Mouse (Mus musculus) neural tube, embryonic 12.5 days (tissue): ENCODE data around the gene Tet2. TPM values are rescaled to one million over a fixed set of nuclear protein-coding genes. Genes with fewer than 3 reads are reported as not detected.

Experiments
- ATAC-seq: fragments of 200-750 bp; cut with Nextera tagmentation; 2 replicates; pipeline ENCODE4 v1.8.0; 2017; ENCODE audit warnings: low read depth, mild to moderate bottlenecking, moderate TSS enrichment, moderate library complexity; ENCODE audit not compliant: low FRiP score
- H3K27ac ChIP-seq: fragments of 300-500 bp; sonication (generic); 2 replicates; pipeline ENCODE4 v1.5.1; 2016
- H3K27me3 ChIP-seq: fragments of 300-500 bp; sonication (generic); replicated peaks from 2 replicates; pipeline ENCODE4 v1.6.1; 2016; ENCODE audit warnings: mild to moderate bottlenecking
- H3K36me3 ChIP-seq: fragments of 300-500 bp; sonication (generic); 2 replicates; pipeline ENCODE4 v1.6.1; 2016; ENCODE audit warnings: mild to moderate bottlenecking
- H3K4me1 ChIP-seq: fragments of 300-500 bp; sonication (generic); 2 replicates; pipeline ENCODE4 v1.6.1; 2016
- H3K4me2 ChIP-seq: fragments of 300-500 bp; sonication (generic); replicated peaks from 2 replicates; pipeline ENCODE4 v1.6.1; 2016; ENCODE audit warnings: mild to moderate bottlenecking
- H3K4me3 ChIP-seq: fragments of 300-500 bp; sonication (generic); 2 replicates; pipeline ENCODE4 v1.5.1; 2016
- H3K9ac ChIP-seq: fragments of 300-500 bp; sonication (generic); 2 replicates; pipeline ENCODE4 v1.6.1; 2016; ENCODE audit warnings: mild to moderate bottlenecking
- H3K9me3 ChIP-seq: fragments of 300-500 bp; sonication (generic); 2 replicates; pipeline ENCODE4 v1.6.1; 2016; ENCODE audit warnings: mild to moderate bottlenecking
- WGBS: fragments of 180-500 bp; shearing (Covaris S2); methylation state at CpG from one replicate; pipeline ENCODE4 v1.1.7; 2016; 5-methylcytosine and 5-hydroxymethylcytosine counted together
- polyA plus RNA-seq: library from polyadenylated mRNA; unstranded; fragments of >200 nt; fragmentation: Nextera tagmentation; extraction: Ambion mirVana; gene quantifications from 2 replicates; pipeline ENCODE4 v1.2.1, GENCODE M21; 2016

Gene Tet2
- polyA plus RNA-seq, 1 experiment from 2014 or later = 24.7 TPM

DNA sequence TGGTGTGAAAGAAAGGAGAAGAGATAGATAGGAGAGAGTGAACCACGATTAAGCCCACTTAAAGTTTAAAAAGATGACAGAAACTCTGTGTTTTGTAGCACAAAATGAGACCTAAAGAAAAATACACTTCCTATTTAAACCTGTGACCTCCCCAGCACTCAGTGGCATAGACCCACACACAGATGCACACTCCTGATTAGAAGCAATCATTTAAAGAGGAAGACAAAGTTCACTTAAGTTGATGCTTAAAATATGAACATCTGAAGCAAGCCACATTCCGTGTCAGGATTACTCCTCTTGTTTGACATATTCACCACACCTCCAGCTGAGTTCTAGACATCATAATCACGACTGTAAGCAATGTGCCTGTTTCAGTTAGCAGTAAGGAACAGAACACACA, 14.3 kb downstream of the Tet2 start:
- no peaks in the 10 kb centered on the region for H3K36me3 ChIP-seq
- no peak overlapping the region for H3K4me3 ChIP-seq
- no peak for ATAC-seq
- H3K9me3 ChIP-seq = no peaks in the 10 kb centered on the region
- WGBS = 74% methylated on average over 3 of the region's 3 CpGs
- H3K27me3 ChIP-seq = no peaks in the 10 kb centered on the region
- H3K9ac ChIP-seq = no peak overlapping the region
- H3K27ac ChIP-seq = no peak overlapping the region
- H3K4me2 ChIP-seq = no peak overlapping the region
- peaks cover 9% of the 10 kb centered on the region for H3K4me1 ChIP-seq

DNA sequence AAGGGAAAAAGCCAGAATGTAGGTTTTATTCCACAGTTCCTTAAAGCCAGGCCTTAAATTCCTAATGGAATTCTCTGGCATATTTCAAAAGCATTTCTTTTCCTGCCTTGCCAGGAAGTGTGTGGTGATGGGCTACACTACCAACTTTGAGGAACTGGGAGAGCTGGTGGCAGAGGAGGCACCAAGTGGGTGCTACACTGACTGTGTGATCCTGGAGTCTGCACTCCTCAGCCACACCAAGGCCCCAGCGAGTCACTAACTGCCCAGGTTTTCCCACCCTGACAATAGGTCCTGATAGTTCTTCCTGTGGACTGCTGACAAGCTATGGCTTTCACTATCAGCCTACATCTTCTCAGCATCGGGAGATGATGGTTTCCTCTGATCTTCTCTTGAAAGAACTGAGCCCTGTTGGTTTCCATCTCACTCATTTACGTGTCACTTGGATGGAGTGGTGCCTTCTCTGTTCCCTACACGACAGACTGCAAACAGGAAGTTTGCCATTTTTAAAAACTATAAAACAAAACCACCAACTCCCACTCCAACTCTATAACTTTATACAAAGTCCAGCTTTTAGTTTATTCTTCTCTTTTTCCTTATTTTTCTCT, 18.7 kb downstream of the Tet2 start:
- 87% methylated on average over 4 of the region's 4 CpGs for WGBS
- Histone ChIP-seq H3K36me3 (no peaks in the 10 kb centered on the region), H3K9me3 (no peaks in the 10 kb centered on the region), H3K4me1 (no peaks in the 10 kb centered on the region), H3K27ac (no peak overlapping the region), H3K4me2 (no peak overlapping the region), H3K4me3 (no peak overlapping the region), H3K9ac (no peak overlapping the region), H3K27me3 (no peaks in the 10 kb centered on the region)
- no peak for ATAC-seq

DNA sequence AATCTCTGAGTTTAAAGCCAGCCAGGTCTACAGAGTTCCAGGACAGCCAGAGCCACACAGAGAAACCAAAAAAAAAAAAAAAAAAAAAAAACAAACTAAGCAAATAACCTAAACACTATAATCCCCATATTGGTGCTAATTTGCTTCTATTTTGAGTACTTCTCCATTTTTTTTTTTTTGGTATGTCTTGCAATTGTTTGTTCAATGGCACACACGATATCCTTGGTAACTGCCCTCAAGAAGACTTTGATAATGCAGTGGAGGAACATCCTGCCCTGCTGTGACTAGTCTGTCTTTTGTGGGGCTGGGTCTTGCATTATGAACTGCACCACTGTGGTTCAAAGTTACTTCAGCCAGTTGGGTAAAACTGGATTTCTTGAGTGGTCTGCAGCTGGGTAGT, 19.4 kb downstream of the Tet2 start:
- H3K4me3 ChIP-seq = no peak overlapping the region
- WGBS = 87% methylated on average over 1 of the region's 1 CpGs
- H3K36me3 ChIP-seq = no peaks in the 10 kb centered on the region
- H3K4me2 ChIP-seq = no peak overlapping the region
- H3K9me3 ChIP-seq = no peaks in the 10 kb centered on the region
- no peaks in the 10 kb centered on the region for H3K4me1 ChIP-seq
- H3K9ac ChIP-seq = no peak overlapping the region
- no peak for ATAC-seq
- H3K27me3 ChIP-seq = no peaks in the 10 kb centered on the region
- H3K27ac ChIP-seq = no peak overlapping the region

DNA sequence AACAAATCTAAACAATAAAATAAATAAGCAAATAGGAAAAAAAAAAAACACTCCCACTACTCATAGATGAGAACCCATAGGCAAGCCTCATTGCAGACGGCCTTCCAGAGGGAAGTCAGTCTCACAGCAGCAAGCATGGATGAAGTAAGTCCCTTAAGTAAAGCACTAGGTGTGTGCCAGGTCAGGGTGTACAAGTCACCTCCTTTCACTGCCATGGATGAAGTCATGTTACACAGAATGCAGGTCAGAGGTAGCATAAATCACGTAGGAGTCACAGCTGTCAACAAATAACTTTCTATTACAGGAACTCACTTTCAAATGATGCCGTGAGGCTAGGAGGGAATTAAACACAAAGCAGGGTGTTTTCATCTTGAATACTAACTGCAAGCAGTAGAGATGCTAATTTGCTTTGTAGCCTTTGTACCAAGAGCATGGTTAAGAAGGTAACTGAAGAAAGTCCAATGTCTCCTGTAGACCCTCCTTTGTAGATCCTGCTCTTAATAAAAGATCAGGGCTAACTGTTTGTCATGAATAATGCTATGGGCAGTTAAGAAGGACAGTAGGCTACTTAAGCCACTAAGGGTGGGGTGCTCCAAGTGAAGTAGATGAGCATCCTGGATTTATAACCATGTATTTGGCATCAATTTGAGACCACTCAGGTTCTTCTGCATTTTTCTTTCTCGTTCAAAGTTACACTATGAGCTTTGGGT, 20.4 kb downstream of the Tet2 start:
- 88% methylated on average over 4 of the region's 4 CpGs for WGBS
- H3K4me1 ChIP-seq = no peaks in the 10 kb centered on the region
- H3K9ac ChIP-seq = no peak overlapping the region
- H3K4me2 ChIP-seq = no peak overlapping the region
- no peak overlapping the region for H3K4me3 ChIP-seq
- H3K36me3 ChIP-seq = no peaks in the 10 kb centered on the region
- H3K27me3 ChIP-seq = no peaks in the 10 kb centered on the region
- H3K9me3 ChIP-seq = no peaks in the 10 kb centered on the region
- H3K27ac ChIP-seq = no peak overlapping the region
- ATAC-seq = no peak

DNA sequence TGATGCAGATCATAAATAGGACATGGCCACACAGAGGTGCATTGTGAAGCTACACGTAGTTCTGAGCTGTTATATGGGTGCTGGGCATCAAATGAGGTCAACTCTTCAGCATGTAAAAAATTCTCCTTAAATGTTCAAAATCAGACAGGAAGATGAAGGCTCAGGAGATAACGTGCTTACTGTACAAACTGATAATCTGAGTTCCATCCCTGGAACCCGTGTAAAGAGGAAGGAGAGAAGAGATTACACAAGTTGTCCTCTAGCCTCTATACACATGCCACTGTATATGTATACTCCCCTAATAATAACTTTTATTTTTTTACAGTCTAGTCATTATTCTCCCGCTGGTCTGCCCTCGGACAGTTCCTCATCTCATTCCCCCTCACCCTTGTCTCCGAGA, 21.7 kb downstream of the Tet2 start:
- H3K4me2 ChIP-seq = no peak overlapping the region
- H3K27ac ChIP-seq = no peak overlapping the region
- no peaks in the 10 kb centered on the region for H3K27me3 ChIP-seq
- ATAC-seq = no peak
- no peaks in the 10 kb centered on the region for H3K36me3 ChIP-seq
- no peak overlapping the region for H3K9ac ChIP-seq
- WGBS = 88% methylated on average over 6 of the region's 6 CpGs
- H3K4me3 ChIP-seq = no peak overlapping the region
- no peaks in the 10 kb centered on the region for H3K4me1 ChIP-seq
- H3K9me3 ChIP-seq = no peaks in the 10 kb centered on the region

DNA sequence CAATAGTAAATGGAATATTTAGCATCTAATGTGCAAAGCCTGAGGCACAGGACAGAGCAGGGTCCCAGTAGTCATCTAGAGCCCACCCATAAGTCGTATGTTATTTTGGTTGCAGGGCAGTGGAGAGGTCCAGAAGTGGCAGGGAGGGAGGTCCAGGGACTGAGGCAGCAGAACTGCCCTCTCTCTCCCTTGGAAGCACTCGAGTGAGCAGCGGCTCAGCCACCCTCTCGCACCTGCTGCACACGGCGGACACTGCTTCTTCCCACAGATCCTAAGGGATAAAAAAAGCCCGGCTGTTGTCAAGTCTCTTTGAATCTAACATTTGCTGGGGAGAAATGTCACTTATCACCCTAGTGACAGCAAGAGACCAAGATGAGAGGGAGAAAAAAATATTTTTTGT, 22.6 kb downstream of the Tet2 start:
- H3K4me2 ChIP-seq = no peak overlapping the region
- 78% methylated on average over 7 of the region's 7 CpGs for WGBS
- H3K27ac ChIP-seq = no peak overlapping the region
- no peak overlapping the region for H3K4me3 ChIP-seq
- no peaks in the 10 kb centered on the region for H3K27me3 ChIP-seq
- H3K4me1 ChIP-seq = no peaks in the 10 kb centered on the region
- no peaks in the 10 kb centered on the region for H3K9me3 ChIP-seq
- no peak for ATAC-seq
- no peaks in the 10 kb centered on the region for H3K36me3 ChIP-seq
- H3K9ac ChIP-seq = no peak overlapping the region

DNA sequence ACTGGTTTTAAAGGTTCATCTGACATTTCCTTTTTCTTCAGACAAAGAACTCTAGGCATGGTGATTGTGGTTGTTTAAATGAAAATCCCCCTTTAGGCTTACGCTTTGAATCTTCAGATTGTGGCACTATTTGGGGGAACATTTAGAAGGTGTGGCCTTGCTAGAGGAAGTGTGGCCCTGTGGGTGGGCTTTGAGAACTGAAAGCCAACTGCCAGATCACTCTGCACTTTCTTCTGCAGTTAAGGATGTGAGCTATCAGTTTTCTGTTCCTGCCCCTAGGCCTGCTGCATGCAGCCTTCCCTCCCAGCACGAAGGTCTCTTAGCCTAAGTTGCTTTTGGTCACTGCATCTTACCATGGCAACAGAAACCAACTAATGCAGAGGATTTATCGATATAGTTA, 26.1 kb downstream of the Tet2 start:
- H3K9ac ChIP-seq = no peak overlapping the region
- H3K27me3 ChIP-seq = no peaks in the 10 kb centered on the region
- no peak overlapping the region for H3K4me2 ChIP-seq
- 87% methylated on average over 3 of the region's 3 CpGs for WGBS
- no peak overlapping the region for H3K4me3 ChIP-seq
- H3K9me3 ChIP-seq = no peaks in the 10 kb centered on the region
- no peaks in the 10 kb centered on the region for H3K4me1 ChIP-seq
- no peak for ATAC-seq
- peaks cover 10% of the 10 kb centered on the region for H3K36me3 ChIP-seq
- no peak overlapping the region for H3K27ac ChIP-seq

DNA sequence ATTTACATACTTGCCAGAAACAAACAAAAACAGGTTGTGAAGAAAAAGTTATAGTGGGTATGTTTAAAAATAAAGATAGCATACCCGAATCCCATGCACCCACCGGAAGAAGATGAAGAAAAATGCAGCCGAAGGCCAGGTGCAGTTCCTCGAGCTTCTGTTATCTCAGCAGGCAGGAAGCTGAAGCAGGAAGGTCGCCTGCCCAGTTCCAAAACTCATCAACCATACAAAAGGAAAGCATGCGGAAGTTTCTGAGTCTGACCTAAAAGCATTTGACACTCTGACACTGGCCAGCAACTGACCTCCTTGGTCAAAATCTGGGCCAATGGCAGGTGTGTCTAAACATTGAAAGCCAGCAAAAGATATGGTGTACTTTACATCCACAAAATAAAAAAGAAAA, 26.8 kb downstream of the Tet2 start:
- Histone ChIP-seq H3K36me3 (peaks cover 14% of the 10 kb centered on the region), H3K27ac (no peak overlapping the region), H3K27me3 (no peaks in the 10 kb centered on the region), H3K4me1 (no peaks in the 10 kb centered on the region), H3K4me2 (no peak overlapping the region), H3K4me3 (no peak overlapping the region), H3K9me3 (no peaks in the 10 kb centered on the region), H3K9ac (no peak overlapping the region)
- no peak for ATAC-seq
- WGBS = 91% methylated on average over 6 of the region's 6 CpGs

DNA sequence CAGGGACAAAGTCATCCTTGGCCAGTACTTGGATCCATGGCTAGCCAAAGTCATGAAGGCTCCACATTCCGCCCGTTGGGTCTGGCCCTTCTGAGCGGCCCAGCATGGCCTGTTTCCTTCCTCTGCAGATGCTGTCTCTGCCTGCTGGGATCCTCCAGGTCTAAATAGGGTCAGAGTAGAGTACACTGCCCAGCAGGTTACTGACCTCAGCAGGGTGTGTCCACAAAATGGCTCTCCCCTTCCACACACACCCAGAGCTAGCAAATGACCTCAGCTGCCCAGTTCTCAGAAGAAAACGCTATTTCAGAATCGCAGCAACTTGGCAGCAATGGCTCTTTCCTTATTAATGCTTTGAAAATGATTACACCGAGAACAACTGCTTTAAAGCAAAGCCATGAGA, 27.5 kb downstream of the Tet2 start:
- no peak for ATAC-seq
- no peaks in the 10 kb centered on the region for H3K9me3 ChIP-seq
- H3K9ac ChIP-seq = no peak overlapping the region
- no peak overlapping the region for H3K4me3 ChIP-seq
- H3K36me3 ChIP-seq = peaks cover 20% of the 10 kb centered on the region
- no peaks in the 10 kb centered on the region for H3K27me3 ChIP-seq
- 82% methylated on average over 6 of the region's 6 CpGs for WGBS
- no peak overlapping the region for H3K4me2 ChIP-seq
- no peak overlapping the region for H3K27ac ChIP-seq
- no peaks in the 10 kb centered on the region for H3K4me1 ChIP-seq

DNA sequence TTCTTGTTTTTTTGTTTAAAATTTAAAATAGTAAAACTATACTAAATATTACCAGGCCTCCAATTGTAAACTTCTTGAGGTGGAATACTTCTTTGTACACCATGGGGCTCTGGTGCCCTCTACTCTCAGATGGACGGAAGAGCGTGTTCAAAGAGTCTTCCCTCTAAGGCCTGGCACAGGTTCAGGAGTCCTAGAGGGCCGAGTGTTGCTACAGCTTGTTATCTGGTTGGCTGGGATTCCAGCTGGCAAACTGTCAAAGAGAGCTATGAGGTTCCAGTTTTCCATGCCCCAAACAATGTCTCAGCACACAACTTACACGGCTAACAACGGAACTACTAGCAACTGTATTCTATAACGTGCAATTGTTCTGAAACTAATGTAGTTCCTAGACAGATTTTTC, 28.8 kb downstream of the Tet2 start:
- peaks cover 31% of the 10 kb centered on the region for H3K36me3 ChIP-seq
- H3K4me3 ChIP-seq = no peak overlapping the region
- H3K9ac ChIP-seq = no peak overlapping the region
- H3K27me3 ChIP-seq = no peaks in the 10 kb centered on the region
- no peak overlapping the region for H3K4me2 ChIP-seq
- no peak for ATAC-seq
- 92% methylated on average over 6 of the region's 6 CpGs for WGBS
- H3K9me3 ChIP-seq = no peaks in the 10 kb centered on the region
- no peaks in the 10 kb centered on the region for H3K4me1 ChIP-seq
- no peak overlapping the region for H3K27ac ChIP-seq

DNA sequence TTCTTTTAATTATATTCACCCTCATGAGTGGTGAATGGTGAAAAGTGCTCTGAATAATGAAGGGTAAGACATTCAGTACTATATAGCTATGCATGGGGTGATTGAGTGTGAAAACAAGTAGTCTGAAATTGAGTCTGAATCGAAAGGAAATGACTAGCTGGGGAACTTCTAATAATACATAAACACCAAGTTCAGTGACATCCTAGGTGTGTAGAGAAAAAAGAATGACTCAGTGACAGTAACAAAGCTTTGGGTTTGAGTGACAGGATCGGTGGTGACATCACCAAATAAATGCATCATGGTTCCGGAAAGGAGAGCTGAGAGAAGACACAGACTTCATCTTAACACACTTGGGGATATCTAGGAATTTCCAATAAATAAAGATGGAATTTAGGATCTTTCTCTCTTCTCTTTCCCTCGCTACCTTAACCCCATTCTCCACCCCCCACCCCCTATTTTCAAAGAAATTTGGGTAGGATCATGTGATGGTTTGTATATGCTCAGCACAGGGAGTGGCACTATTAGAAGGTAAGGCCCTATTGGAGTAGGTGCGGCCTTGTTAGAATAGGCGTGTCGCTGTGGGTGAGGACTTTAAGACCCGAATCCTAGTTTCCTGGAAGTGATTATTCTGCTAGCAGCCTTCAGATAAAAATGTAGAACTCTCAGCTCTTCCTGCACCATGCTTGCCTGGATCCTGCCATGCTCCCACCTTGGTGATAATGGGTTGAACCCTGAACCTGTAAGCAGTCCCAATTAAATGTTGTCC, 29.6 kb downstream of the Tet2 start:
- Histone ChIP-seq H3K36me3 (peaks cover 31% of the 10 kb centered on the region), H3K9me3 (no peaks in the 10 kb centered on the region), H3K27ac (no peak overlapping the region), H3K9ac (no peak overlapping the region), H3K4me2 (no peak overlapping the region), H3K27me3 (no peaks in the 10 kb centered on the region), H3K4me3 (no peak overlapping the region), H3K4me1 (no peaks in the 10 kb centered on the region)
- ATAC-seq = no peak
- WGBS = 91% methylated on average over 8 of the region's 8 CpGs

DNA sequence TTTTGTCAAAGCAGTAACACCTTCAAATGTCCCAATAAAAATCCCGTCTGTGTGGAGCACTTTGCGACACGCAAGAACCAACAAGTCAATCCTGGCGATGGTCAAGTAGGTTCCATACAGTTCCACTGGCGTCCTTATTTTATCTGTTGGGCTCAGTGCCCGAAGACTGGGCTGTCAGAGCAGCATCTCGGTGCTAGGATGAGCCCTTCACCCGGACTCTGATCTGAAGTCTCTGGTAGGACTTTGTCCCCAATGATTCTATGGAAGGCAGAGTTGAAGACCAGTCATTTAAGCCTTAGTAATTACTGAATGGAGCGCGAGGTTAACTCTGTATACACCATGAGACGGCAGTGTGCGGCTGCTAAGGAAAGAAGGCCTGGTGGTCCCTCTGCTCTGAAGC, 30.6 kb downstream of the Tet2 start:
- H3K4me2 ChIP-seq = no peak overlapping the region
- no peak overlapping the region for H3K9ac ChIP-seq
- ATAC-seq = no peak
- H3K36me3 ChIP-seq = peaks cover 31% of the 10 kb centered on the region
- H3K27me3 ChIP-seq = no peaks in the 10 kb centered on the region
- H3K4me1 ChIP-seq = no peaks in the 10 kb centered on the region
- 96% methylated on average over 12 of the region's 12 CpGs for WGBS
- H3K4me3 ChIP-seq = no peak overlapping the region
- no peaks in the 10 kb centered on the region for H3K9me3 ChIP-seq
- H3K27ac ChIP-seq = no peak overlapping the region
